Mouse (Mus musculus): ENCODE data around the gene Dgcr2.

DNA sequence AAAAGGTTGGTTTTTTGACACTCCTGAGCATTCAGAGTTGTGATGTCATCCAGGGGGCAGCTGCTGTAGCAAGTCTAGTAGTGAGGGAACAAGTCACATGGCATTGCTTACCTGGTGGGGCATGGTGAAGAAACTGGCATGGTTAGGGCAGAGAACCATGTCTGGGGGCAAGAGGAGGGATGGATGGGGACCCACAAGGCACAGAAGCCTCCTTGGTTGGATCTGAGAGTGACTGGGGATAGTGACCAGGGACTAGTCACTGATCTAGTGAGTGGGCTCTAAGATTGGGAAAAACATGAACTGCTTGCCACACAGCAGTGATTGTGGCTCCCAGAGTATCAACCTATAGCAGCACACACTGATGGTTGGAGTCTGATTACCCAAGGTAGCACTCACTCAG, 98.8 kb downstream of the Dgcr2 start:
- TF ChIP-seq CTCF (IDR thresholded peaks at IDR 0.05; ENCODE audit: low read depth) (no peak), EP300 (IDR thresholded peaks at IDR 0.05; ENCODE audit: low read depth) (no peak)

All from heart, postnatal 0 days (tissue).